Mouse (Mus musculus) hindbrain, embryonic 14.5 days (tissue): ENCODE measurements around the gene Shq1. TPM values are rescaled to one million over a fixed set of nuclear protein-coding genes. Genes with fewer than 3 reads are reported as not detected.
A peak's percentile ranks its signal among the peaks of the same experiment; 100 is the strongest.

ENCODE experiments used
- ATAC-seq: fragments of 200-750 bp; cut with Nextera tagmentation; 2 replicates; pipeline ENCODE4 v1.8.0; 2017; ENCODE audit warnings: moderate number of reproducible peaks, mild to moderate bottlenecking, moderate TSS enrichment, moderate library complexity; ENCODE audit not compliant: low FRiP score
- DNase-seq: peaks from one replicate; pipeline ENCODE4 v3.0.0-alpha.2; 2015; ENCODE audit warnings: low spot score
- H3K27ac ChIP-seq: fragments of 300-500 bp; sonication (generic); 2 replicates; pipeline ENCODE4 v1.5.1; 2014; ENCODE audit warnings: mild to moderate bottlenecking, moderate library complexity
- H3K27me3 ChIP-seq: fragments of 300-500 bp; sonication (generic); 2 replicates; pipeline ENCODE4 v1.6.1; 2014; ENCODE audit warnings: mild to moderate bottlenecking, low read length, mixed read lengths; ENCODE audit not compliant: control insufficient read depth, insufficient read depth
- H3K36me3 ChIP-seq: fragments of 300-500 bp; sonication (generic); replicated peaks from 2 replicates; pipeline ENCODE4 v1.6.1; 2014; ENCODE audit not compliant: control insufficient read depth, insufficient read depth
- H3K4me1 ChIP-seq: fragments of 300-500 bp; sonication (generic); replicated peaks from 2 replicates; pipeline ENCODE4 v1.6.1; 2014; ENCODE audit warnings: antibody characterized with exemption, low read length, mixed read lengths; ENCODE audit not compliant: control insufficient read depth, insufficient read depth
- H3K4me2 ChIP-seq: fragments of 300-500 bp; sonication (generic); replicated peaks from 2 replicates; pipeline ENCODE4 v1.6.1; 2014; ENCODE audit warnings: mild to moderate bottlenecking, moderate library complexity
- H3K4me3 ChIP-seq: fragments of 300-500 bp; sonication (generic); replicated peaks from 2 replicates; pipeline ENCODE4 v1.5.1; 2014; ENCODE audit warnings: mild to moderate bottlenecking, low read length
- H3K9ac ChIP-seq: fragments of 300-500 bp; sonication (generic); 2 replicates; pipeline ENCODE4 v1.6.1; 2014
- H3K9me3 ChIP-seq: fragments of 300-500 bp; sonication (generic); 2 replicates; pipeline ENCODE4 v1.6.1; 2016; ENCODE audit warnings: low read length; ENCODE audit not compliant: control insufficient read depth
- WGBS: fragments of 180-500 bp; shearing (Covaris S2); extraction: QIAGEN DNeasy Blood & Tissue Kit; methylation state at CpG from one replicate; pipeline ENCODE4 v1.1.7; 2014; 5-methylcytosine and 5-hydroxymethylcytosine counted together
- polyA plus RNA-seq: library from polyadenylated mRNA; unstranded; fragments of >200 nt; fragmentation: Nextera tagmentation; extraction: Ambion mirVana; gene quantifications from 2 replicates; pipeline ENCODE4 v1.2.1, GENCODE M21; 2014

Gene Shq1
- polyA plus RNA-seq, 1 experiment from 2014 or later: 7.6 TPM

DNA sequence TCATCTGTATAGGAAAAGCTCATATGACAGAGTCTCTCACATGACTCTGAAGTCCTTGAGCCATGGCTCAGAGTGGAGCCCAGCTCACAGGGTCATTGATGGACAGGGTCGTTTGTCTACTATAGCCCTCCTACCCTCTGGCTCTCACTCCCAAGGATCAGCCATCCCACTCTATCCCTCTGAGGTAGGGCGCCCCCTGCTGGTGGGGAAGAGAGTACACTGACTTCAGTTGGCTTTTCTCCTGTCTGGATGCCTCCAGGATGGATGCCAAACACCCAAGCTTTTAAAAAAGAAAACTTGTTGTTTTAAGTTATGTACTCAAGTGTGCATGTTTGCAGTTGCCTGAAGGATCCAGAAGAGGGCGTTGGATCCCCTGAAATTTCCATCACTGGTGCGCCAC lies 131.3 kb downstream of the Shq1 start:
- H3K4me2 ChIP-seq: no peak overlapping the region
- peaks cover 6% of the 10 kb centered on the region; the same call in 1 of the 2 replicates for H3K27me3 ChIP-seq
- no peak for DNase-seq
- H3K9me3 ChIP-seq: no peaks in the 10 kb centered on the region
- WGBS: 49% methylated on average over 4 of the region's 4 CpGs
- H3K27ac ChIP-seq: no peak overlapping the region
- no peaks in the 10 kb centered on the region for H3K36me3 ChIP-seq
- ATAC-seq: no peak
- no peaks in the 10 kb centered on the region for H3K4me1 ChIP-seq
- no peak overlapping the region for H3K4me3 ChIP-seq
- H3K9ac ChIP-seq: no peak overlapping the region

DNA sequence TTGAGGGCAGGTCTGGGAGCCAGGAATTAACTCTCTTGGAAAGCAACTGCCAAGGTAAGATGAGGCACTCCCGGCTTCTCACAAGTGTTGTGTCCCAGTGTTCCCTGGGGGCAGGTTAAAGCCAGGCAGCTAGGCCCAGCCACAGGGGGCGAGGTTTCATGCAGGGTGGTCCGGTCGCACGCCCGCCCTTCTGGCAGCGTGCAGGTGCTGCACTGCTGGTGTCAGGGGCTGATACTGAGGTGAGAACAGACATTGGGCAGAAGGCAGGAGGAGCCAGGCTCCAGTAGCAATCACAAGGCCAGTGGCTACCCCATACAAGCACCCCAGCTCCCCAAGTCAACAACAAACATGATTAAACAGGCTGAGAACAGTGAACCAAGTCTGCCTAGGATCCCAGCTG lies 132.4 kb downstream of the Shq1 start:
- H3K27ac ChIP-seq: no peak overlapping the region
- H3K4me2 ChIP-seq: no peak overlapping the region
- H3K4me3 ChIP-seq: no peak overlapping the region
- peaks cover 11% of the 10 kb centered on the region; the same call in 1 of the 2 replicates for H3K27me3 ChIP-seq
- no peaks in the 10 kb centered on the region for H3K36me3 ChIP-seq
- no peaks in the 10 kb centered on the region for H3K9me3 ChIP-seq
- H3K4me1 ChIP-seq: no peaks in the 10 kb centered on the region
- 53% methylated on average over 7 of the region's 7 CpGs for WGBS
- DNase-seq (no peak), ATAC-seq (no peak)
- H3K9ac ChIP-seq: no peak overlapping the region

DNA sequence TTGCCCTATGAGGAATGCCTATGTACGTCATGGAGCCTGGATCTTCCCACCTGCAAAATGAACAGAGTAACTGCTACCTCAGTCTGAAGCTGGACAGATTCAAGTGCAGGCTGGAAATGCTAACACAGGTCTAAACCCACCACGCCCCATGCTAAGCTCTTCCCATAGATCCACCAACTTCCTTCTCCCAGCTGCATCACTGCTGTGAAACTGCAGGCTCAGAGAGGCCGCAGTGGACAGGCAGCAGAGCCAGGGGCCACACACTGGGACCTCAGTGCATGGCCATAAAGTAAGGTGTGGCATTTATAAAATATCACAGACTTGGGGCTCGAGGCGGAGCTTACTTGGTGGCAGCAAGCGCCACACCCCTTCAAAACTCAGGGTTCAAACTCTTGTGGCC lies 133.0 kb downstream of the Shq1 start:
- H3K4me3 ChIP-seq: no peak overlapping the region
- ATAC-seq: no peak
- no peaks in the 10 kb centered on the region for H3K9me3 ChIP-seq
- H3K9ac ChIP-seq: no peak overlapping the region
- DNase-seq: no peak
- no peaks in the 10 kb centered on the region for H3K4me1 ChIP-seq
- H3K27ac ChIP-seq: no peak overlapping the region
- H3K4me2 ChIP-seq: no peak overlapping the region
- WGBS: 89% methylated on average over 6 of the region's 6 CpGs
- no peaks in the 10 kb centered on the region for H3K36me3 ChIP-seq
- H3K27me3 ChIP-seq: peaks cover 11% of the 10 kb centered on the region; the same call in 1 of the 2 replicates

DNA sequence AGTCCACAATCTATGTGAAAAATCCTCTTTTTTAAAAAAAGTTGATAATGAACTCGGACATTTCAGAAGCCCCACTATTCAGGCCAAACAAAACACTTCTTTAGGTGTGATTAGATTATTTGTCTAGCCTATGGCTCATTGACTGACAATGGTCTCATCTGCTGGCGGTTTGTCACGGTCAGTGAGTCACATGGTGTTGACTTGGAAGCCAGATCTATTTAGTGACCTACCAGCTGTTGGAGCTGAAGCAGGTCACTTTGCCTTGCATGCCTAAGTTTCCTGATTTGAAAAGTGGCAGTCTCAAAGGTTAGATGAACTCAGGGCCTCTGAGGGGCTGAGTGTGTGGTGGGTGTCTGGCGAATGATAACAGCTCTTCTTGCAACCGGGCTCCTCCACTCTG lies 133.9 kb downstream of the Shq1 start:
- DNase-seq: no peak

GRCm38 (mm10) chr6:100533364-100533763 lies 137.6 kb downstream of the Shq1 start:
- Histone ChIP-seq H3K4me2 (no peak overlapping the region), H3K9ac (no peak overlapping the region), H3K4me3 (no peak overlapping the region), H3K9me3 (no peaks in the 10 kb centered on the region), H3K27ac (no peak overlapping the region), H3K4me1 (no peaks in the 10 kb centered on the region), H3K27me3 (0 out of 2 replicates have a peak, but pooled peaks cover 4% of the 10 kb centered on the region), H3K36me3 (no peaks in the 10 kb centered on the region)
- no peak for DNase-seq
- 73% methylated on average over 7 of the region's 7 CpGs for WGBS
- ATAC-seq: no peak

More for the DNA sequence above, 133.9 kb downstream of the Shq1 start:
- Histone ChIP-seq H3K27me3 (peaks cover 11% of the 10 kb centered on the region; the same call in 1 of the 2 replicates), H3K36me3 (no peaks in the 10 kb centered on the region), H3K9me3 (no peaks in the 10 kb centered on the region), H3K9ac (no peak overlapping the region), H3K27ac (no peak overlapping the region), H3K4me2 (no peak overlapping the region), H3K4me1 (no peaks in the 10 kb centered on the region), H3K4me3 (no peak overlapping the region)
- no peak for ATAC-seq
- 62% methylated on average over 5 of the region's 5 CpGs for WGBS

DNA sequence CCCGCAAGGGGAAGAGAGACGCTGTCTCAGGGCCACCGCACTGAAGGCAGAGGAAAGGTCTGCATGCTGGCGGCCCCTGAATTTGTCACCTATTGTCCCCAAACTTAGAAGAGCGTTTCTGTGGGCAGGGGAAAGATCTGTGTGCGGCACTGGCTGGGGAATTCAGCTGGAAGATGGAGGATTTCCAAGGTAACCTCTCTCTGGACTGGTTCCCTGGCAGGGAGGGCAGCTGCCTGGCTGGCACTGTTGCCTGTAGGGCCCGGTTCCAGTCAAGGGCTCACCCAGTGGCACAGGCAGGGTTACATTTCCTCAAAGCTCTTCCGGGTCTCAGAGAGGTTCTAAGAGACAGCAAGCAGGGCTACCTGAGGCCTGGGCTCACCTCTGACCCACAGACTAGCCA lies 138.6 kb downstream of the Shq1 start:
- Histone ChIP-seq H3K4me3 (no peak overlapping the region), H3K9me3 (no peaks in the 10 kb centered on the region), H3K27me3 (0 out of 2 replicates have a peak, but pooled peaks cover 4% of the 10 kb centered on the region), H3K36me3 (no peaks in the 10 kb centered on the region), H3K4me1 (no peaks in the 10 kb centered on the region), H3K4me2 (no peak overlapping the region), H3K27ac (no peak overlapping the region), H3K9ac (no peak overlapping the region)
- ATAC-seq: 0 out of 2 replicates have a peak, but pooled peaks have one; percentile 40
- 64% methylated on average over 8 of the region's 8 CpGs for WGBS
- no peak for DNase-seq

DNA sequence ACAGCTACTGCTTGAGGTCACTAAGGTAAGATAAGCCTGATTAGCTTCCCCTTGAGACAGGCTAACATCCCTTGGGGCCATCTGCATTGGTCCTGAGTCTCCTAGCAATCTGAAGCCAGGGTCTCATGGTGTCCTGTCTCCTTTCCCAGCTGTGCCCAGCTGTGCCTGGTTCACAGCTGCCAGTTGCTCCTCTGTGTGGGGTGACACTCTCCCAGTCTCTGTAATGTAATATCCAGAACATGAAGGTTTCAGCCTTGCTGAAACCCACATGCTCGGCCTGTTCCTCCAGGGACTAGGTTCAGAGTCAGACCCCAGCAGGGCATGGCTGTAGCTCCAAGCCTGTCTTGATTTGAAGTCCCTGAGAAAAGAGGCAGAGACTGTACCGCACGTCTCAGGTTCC lies 141.3 kb downstream of the Shq1 start:
- 70% methylated on average over 3 of the region's 3 CpGs for WGBS
- H3K36me3 ChIP-seq: no peaks in the 10 kb centered on the region
- H3K27ac ChIP-seq: no peak overlapping the region
- DNase-seq (no peak), ATAC-seq (no peak)
- no peak overlapping the region for H3K4me3 ChIP-seq
- 0 out of 2 replicates have a peak, but pooled peaks cover 4% of the 10 kb centered on the region for H3K27me3 ChIP-seq
- H3K9ac ChIP-seq: no peak overlapping the region
- no peaks in the 10 kb centered on the region; the same call in 1 of the 2 replicates for H3K4me1 ChIP-seq
- no peak overlapping the region for H3K4me2 ChIP-seq
- no peaks in the 10 kb centered on the region for H3K9me3 ChIP-seq

- ATAC-seq (no peak), DNase-seq (no peak)
- no peak overlapping the region for H3K4me3 ChIP-seq
- no peaks in the 10 kb centered on the region for H3K27me3 ChIP-seq
- WGBS: 76% methylated on average over 7 of the region's 7 CpGs
- H3K36me3 ChIP-seq: no peaks in the 10 kb centered on the region
- H3K9me3 ChIP-seq: no peaks in the 10 kb centered on the region
- H3K27ac ChIP-seq: no peak overlapping the region
- no peak overlapping the region for H3K4me2 ChIP-seq
- no peaks in the 10 kb centered on the region; the same call in 1 of the 2 replicates for H3K4me1 ChIP-seq
- H3K9ac ChIP-seq: no peak overlapping the region
Measured at GRCm38 (mm10) chr6:100528556-100528955, 142.4 kb downstream of the Shq1 start.

DNA sequence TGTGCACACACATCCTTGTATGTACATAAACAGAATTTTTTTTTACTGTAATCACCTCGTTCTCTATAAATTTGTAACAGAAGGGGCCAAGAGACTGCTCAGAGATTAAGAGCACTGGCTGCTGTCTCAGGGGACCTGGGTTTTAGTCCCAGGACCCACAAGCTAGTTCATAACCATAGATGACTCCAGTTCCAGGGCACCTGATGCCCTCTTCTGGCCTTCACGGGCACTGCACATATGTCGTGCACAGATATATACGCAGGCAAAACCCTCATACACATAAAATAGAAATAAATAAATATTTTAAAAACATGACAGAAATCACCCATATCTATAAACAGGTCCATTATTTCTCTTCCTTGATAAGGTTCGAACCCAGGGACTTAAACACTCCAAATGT lies 143.0 kb downstream of the Shq1 start:
- ATAC-seq: no peak
- WGBS: 84% methylated on average over 5 of the region's 5 CpGs

DNA sequence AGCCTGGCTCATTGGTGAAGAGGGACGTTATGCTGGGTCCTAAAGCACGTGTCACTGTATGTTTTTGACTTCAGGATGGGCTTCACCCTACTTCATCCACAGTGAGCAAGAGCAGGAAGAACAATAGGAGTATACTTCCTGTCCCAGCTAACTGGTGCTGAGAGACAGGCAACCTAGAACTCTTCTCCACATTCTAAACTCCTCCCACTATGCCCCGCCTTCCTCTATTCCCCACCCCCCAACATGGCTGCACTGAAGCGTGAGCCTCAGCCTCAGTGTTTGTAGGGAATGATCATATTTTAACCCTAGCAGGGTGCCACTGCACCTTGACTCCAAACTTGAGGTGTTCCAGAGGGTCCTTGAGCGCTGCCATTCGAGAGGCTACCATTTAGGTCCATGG lies 143.8 kb downstream of the Shq1 start:
- Histone ChIP-seq H3K9ac (no peak overlapping the region), H3K27me3 (no peaks in the 10 kb centered on the region), H3K4me2 (no peak overlapping the region), H3K4me1 (no peaks in the 10 kb centered on the region; the same call in 1 of the 2 replicates), H3K4me3 (no peak overlapping the region), H3K36me3 (no peaks in the 10 kb centered on the region), H3K9me3 (no peaks in the 10 kb centered on the region), H3K27ac (no peak overlapping the region)
- WGBS: 92% methylated on average over 6 of the region's 6 CpGs
- ATAC-seq (no peak), DNase-seq (no peak)

More for the DNA sequence above, 143.0 kb downstream of the Shq1 start:
- Histone ChIP-seq H3K4me3 (no peak overlapping the region), H3K27me3 (no peaks in the 10 kb centered on the region), H3K9me3 (no peaks in the 10 kb centered on the region), H3K36me3 (no peaks in the 10 kb centered on the region), H3K27ac (no peak overlapping the region), H3K9ac (no peak overlapping the region), H3K4me1 (no peaks in the 10 kb centered on the region; the same call in 1 of the 2 replicates), H3K4me2 (no peak overlapping the region)
- no peak for DNase-seq
